Mouse (Mus musculus) cerebellum, adult 2 months (tissue): ENCODE data around the gene Syt13.

ENCODE experiments used
- CTCF ChIP-seq: fragments of 200-500 bp; IDR thresholded peaks from 2 replicates; pipeline ENCODE4 v1.5.1; 2011; ENCODE audit warnings: low read depth, mild to moderate bottlenecking, control low read depth, low read length, moderate library complexity, borderline replicate concordance; ENCODE audit not compliant: insufficient read depth
- POLR2A ChIP-seq: fragments of 200-500 bp; IDR thresholded peaks from 2 replicates; pipeline ENCODE4 v1.6.1; 2011; ENCODE audit warnings: low read length, control low read depth, borderline replicate concordance; ENCODE audit not compliant: insufficient read depth

DNA sequence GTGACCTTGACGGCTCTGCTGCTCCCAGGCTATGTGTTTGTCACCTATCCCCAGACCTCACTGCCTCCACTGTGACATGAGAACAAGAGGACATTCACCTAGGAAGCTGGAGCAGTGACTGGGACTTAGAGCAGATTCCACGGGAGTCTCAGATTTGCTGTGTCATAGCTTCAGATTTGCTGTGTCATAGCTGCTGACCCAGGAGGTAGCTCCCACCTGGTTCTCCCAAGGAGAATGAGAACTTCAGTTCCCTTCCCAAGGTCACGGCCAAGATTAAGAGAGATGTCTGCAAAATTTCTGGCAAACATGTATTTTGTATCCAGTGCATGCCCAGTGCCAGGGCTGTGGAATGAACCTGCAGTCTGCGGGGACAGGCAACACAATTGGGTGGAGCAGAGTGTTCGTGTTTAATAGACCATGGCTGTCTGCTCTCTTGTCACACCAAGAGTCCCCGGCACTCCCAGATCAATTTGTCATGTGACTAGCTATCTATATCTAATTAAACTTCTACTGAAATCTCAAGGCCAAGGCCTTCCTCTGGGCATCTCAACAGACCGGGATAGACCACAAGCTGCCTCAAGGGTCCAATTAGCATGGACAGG lies 33.9 kb downstream of the Syt13 start:
- no peak for TF ChIP-seq CTCF
- no peak for TF ChIP-seq POLR2A
